Mouse (Mus musculus): ENCODE results near the gene Gm10295. TPM values are rescaled to one million over a fixed set of nuclear protein-coding genes. Genes with fewer than 3 reads are reported as not detected.

Gm10295 gene
- not detected in 2 replicates for total RNA-seq (2012; rRNA removed)

DNA sequence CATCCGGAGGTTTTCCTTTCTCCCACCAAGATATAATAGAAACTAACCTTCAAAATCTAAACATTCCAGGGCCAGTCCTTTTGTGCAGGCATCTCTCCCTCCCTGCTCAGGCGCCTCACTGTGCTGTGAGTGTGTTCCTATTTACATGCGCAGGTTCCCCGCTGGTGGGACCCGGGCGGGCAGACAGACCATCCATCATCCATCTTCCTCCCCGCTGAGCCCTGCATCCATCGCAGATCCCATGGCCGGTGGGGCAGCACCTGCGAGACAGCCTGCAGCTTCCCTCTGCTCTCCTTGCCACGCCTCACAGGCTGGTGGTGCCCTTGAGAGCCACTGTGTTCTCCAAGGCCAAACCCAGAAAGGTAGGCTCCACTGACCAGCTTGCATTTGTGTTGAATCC, at the start of gene Gm10295:
Gene Gm10295 (minus strand): TSS at position 122 of the 400 bp plus-strand sequence.
- Histone ChIP-seq H3K9ac (ENCODE audit: insufficient read depth, low read depth, low read length, poor library complexity, severe bottlenecking) (no peak within 1 kb of the TSS), H3K4me3 (ENCODE audit: insufficient read depth in 1 of 2, low read depth in 1 of 2, low read length in 2 of 2, poor library complexity in 1 of 2, severe bottlenecking in 1 of 2) (no peak within 1 kb of the TSS), H3K9me3 (ENCODE audit: control insufficient read depth, insufficient read depth, low read depth, low read length) (no peaks in the 10 kb centered on the region), H3K27ac (ENCODE audit: insufficient read depth, low read depth, low read length, poor library complexity, severe bottlenecking) (no peak within 1 kb of the TSS), H3K36me3 (ENCODE audit: control insufficient read depth, insufficient read depth, low read length, poor library complexity, severe bottlenecking) (no peaks in the 10 kb centered on the region), H3K4me1 (ENCODE audit: control insufficient read depth in 2 of 2, insufficient read depth in 2 of 2, low read length in 2 of 2, poor library complexity in 1 of 2) (peaks cover 0 to 2% of the 10 kb centered on the region in 2 experiments; a peak in 1 of 4 replicates)
- no peak for TF ChIP-seq MAFK (IDR thresholded peaks at IDR 0.05; ENCODE audit: insufficient read depth, low read depth, low read length)
- TF ChIP-seq CHD2 (IDR thresholded peaks at IDR 0.05; ENCODE audit: low read depth, low read length), result no peak
- TF ChIP-seq ZC3H11A (IDR thresholded peaks at IDR 0.05; ENCODE audit: borderline replicate concordance, low read depth, low read length), result no peak
- TF ChIP-seq ZNF384 (IDR thresholded peaks at IDR 0.05; ENCODE audit: low read depth, low read length), result no peak
- DNase-seq (ENCODE audit: low read depth, low spot score), result peak; percentile 43
- in situ Hi-C loops (cut with MboI; ENCODE audit: low sequenced_read_pairs in 2 of 2, unreplicated experiment in 2 of 2), result no loop called here

DNA sequence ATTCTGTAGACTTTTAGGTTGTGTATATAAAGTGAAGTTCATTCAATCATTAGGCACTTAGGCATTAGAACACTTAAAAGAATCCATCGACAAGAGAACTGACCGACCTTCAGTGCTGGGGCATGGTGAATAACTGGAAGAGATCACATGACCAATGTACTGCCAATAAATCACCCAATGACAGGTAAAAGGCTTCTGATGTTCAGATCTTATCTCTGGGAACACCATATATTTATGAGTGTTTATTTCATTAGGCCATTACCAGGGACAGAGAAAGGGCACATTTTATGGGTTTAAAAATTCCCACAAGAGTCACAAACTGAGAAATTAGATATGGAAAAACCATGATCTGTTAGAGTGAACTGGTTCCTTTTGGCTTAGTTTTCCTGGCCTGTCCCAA, 49.7 kb upstream of the Gm10295 start:
- H3K27ac ChIP-seq (ENCODE audit: insufficient read depth, low read depth, low read length, poor library complexity, severe bottlenecking), result no peak overlapping the region
- no peak overlapping the region for H3K4me3 ChIP-seq (ENCODE audit: insufficient read depth in 1 of 2, low read depth in 1 of 2, low read length in 2 of 2, poor library complexity in 1 of 2, severe bottlenecking in 1 of 2)
- no peak for DNase-seq (ENCODE audit: low read depth, low spot score)
- in situ Hi-C loops (cut with MboI; ENCODE audit: low sequenced_read_pairs in 2 of 2, unreplicated experiment in 2 of 2), result no loop called here
- H3K4me1 ChIP-seq (ENCODE audit: control insufficient read depth in 2 of 2, insufficient read depth in 2 of 2, low read length in 2 of 2, poor library complexity in 1 of 2), result no peaks in the 10 kb centered on the region
- H3K36me3 ChIP-seq (ENCODE audit: control insufficient read depth, insufficient read depth, low read length, poor library complexity, severe bottlenecking), result no peaks in the 10 kb centered on the region
- H3K9ac ChIP-seq (ENCODE audit: insufficient read depth, low read depth, low read length, poor library complexity, severe bottlenecking), result no peak overlapping the region
- TF ChIP-seq ZC3H11A (IDR thresholded peaks at IDR 0.05; ENCODE audit: borderline replicate concordance, low read depth, low read length) (no peak), HCFC1 (IDR thresholded peaks at IDR 0.05; ENCODE audit: borderline replicate concordance, insufficient read depth, low read length) (no peak), CHD2 (IDR thresholded peaks at IDR 0.05; ENCODE audit: low read depth, low read length) (no peak), MAFK (IDR thresholded peaks at IDR 0.05; ENCODE audit: insufficient read depth, low read depth, low read length) (no peak), ZNF384 (IDR thresholded peaks at IDR 0.05; ENCODE audit: low read depth, low read length) (no peak)
- H3K9me3 ChIP-seq (ENCODE audit: control insufficient read depth, insufficient read depth, low read depth, low read length), result no peaks in the 10 kb centered on the region

DNA sequence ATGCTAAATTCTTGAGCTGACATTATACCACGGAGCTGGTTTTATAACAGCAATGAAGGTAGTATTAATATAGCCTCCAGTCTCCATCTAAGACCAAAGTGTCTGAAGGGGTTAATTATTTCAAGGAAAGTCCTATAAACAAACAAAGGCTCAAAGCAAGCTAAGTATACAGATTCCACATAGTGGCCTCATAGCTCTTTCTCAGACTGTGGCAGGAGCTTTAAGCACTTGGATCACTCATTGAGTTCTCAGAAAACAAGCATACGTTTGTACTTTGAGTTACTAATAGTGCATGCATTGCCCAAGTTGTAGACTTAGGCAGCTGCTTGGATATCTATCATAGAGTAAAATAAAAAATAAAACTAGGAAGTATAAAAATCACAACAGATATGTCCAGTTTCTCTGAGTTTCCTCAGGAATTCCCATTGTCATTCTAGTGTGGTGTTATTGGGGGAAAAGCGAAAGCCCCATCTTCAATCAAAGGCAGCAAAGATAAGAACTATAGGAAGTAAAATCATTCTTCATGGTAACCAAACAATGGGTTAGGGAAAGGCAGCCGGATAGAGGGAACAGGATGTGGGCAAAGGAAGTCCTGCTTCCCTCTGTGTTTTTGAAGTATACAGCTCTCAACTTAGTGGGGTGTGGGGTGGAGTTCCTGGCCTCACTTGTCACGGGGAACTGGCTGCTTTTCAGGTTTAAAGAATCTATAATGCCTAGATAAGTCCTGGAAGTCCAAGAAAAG, 48.8 kb upstream of the Gm10295 start:
- no peak for TF ChIP-seq CHD2 (IDR thresholded peaks at IDR 0.05; ENCODE audit: low read depth, low read length)
- TF ChIP-seq MAFK (IDR thresholded peaks at IDR 0.05; ENCODE audit: insufficient read depth, low read depth, low read length), result no peak
- TF ChIP-seq HCFC1 (IDR thresholded peaks at IDR 0.05; ENCODE audit: borderline replicate concordance, insufficient read depth, low read length), result no peak
- TF ChIP-seq ZNF384 (IDR thresholded peaks at IDR 0.05; ENCODE audit: low read depth, low read length), result no peak
- TF ChIP-seq ZC3H11A (IDR thresholded peaks at IDR 0.05; ENCODE audit: borderline replicate concordance, low read depth, low read length), result no peak
- Histone ChIP-seq H3K9me3 (ENCODE audit: control insufficient read depth, insufficient read depth, low read depth, low read length) (no peaks in the 10 kb centered on the region), H3K4me3 (ENCODE audit: insufficient read depth in 1 of 2, low read depth in 1 of 2, low read length in 2 of 2, poor library complexity in 1 of 2, severe bottlenecking in 1 of 2) (no peak overlapping the region), H3K27ac (ENCODE audit: insufficient read depth, low read depth, low read length, poor library complexity, severe bottlenecking) (no peak overlapping the region), H3K9ac (ENCODE audit: insufficient read depth, low read depth, low read length, poor library complexity, severe bottlenecking) (no peak overlapping the region), H3K4me1 (ENCODE audit: control insufficient read depth in 2 of 2, insufficient read depth in 2 of 2, low read length in 2 of 2, poor library complexity in 1 of 2) (no peaks in the 10 kb centered on the region), H3K36me3 (ENCODE audit: control insufficient read depth, insufficient read depth, low read length, poor library complexity, severe bottlenecking) (no peaks in the 10 kb centered on the region)
- in situ Hi-C loops (cut with MboI; ENCODE audit: low sequenced_read_pairs in 2 of 2, unreplicated experiment in 2 of 2), result no loop called here
- no peak for DNase-seq (ENCODE audit: low read depth, low spot score)

DNA sequence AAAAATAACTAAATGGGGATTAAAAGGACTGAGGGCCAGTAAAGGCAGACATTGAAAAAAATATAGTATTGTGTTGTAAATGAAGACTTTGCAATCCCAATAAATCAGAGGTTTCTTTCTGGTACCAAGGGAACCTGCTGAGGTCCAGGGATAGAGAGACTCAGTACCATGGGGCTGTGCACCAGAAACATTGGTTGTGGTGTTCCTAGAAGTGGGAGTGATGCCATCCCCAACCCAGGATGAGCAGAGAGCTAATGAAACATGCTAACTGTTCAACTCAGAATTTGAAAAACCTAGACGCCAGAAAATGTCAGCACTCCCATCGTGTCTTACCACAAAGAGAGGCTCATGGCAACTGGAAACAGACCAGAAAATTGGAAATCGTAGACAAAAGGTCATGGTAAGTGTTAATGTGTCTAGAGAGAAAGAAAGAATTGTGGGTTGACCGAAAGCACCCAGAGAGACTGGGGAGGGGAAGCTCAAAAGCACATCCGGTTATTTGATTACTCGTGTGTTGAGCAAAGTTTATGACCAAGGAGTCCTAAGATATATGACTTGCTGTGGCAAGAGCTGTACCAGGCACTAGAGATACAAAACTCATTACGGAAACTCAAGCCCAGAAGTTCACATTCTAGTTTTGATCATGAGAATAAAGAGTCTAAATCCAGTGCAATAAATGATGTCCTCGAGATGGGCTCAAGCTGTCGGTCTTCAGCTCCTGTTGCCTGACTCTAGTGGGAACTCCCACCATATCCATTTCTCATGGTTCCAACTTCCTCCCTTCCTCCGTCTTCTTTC, 47.9 kb upstream of the Gm10295 start:
- H3K9me3 ChIP-seq (ENCODE audit: control insufficient read depth, insufficient read depth, low read depth, low read length), result no peaks in the 10 kb centered on the region
- H3K4me3 ChIP-seq (ENCODE audit: insufficient read depth in 1 of 2, low read depth in 1 of 2, low read length in 2 of 2, poor library complexity in 1 of 2, severe bottlenecking in 1 of 2), result no peak overlapping the region
- TF ChIP-seq ZC3H11A (IDR thresholded peaks at IDR 0.05; ENCODE audit: borderline replicate concordance, low read depth, low read length) (no peak), CHD2 (IDR thresholded peaks at IDR 0.05; ENCODE audit: low read depth, low read length) (no peak), ZNF384 (IDR thresholded peaks at IDR 0.05; ENCODE audit: low read depth, low read length) (no peak), HCFC1 (IDR thresholded peaks at IDR 0.05; ENCODE audit: borderline replicate concordance, insufficient read depth, low read length) (no peak), MAFK (IDR thresholded peaks at IDR 0.05; ENCODE audit: insufficient read depth, low read depth, low read length) (no peak)
- no peaks in the 10 kb centered on the region for H3K36me3 ChIP-seq (ENCODE audit: control insufficient read depth, insufficient read depth, low read length, poor library complexity, severe bottlenecking)
- no peaks in the 10 kb centered on the region for H3K4me1 ChIP-seq (ENCODE audit: control insufficient read depth in 2 of 2, insufficient read depth in 2 of 2, low read length in 2 of 2, poor library complexity in 1 of 2)
- in situ Hi-C loops (cut with MboI; ENCODE audit: low sequenced_read_pairs in 2 of 2, unreplicated experiment in 2 of 2), result no loop called here
- H3K9ac ChIP-seq (ENCODE audit: insufficient read depth, low read depth, low read length, poor library complexity, severe bottlenecking), result no peak overlapping the region
- DNase-seq (ENCODE audit: low read depth, low spot score), result no peak
- no peak overlapping the region for H3K27ac ChIP-seq (ENCODE audit: insufficient read depth, low read depth, low read length, poor library complexity, severe bottlenecking)

Measured in ES-E14 (cell line).